Mouse (Mus musculus): ENCODE data around the gene Tpcn2. TPM values are rescaled to one million over a fixed set of nuclear protein-coding genes. Genes with fewer than 3 reads are reported as not detected.

Gene Tpcn2
- polyA plus RNA-seq, 1 experiment from 2014 or later = 0.95 TPM

- H3K9ac ChIP-seq = no peak overlapping the region
- H3K27me3 ChIP-seq (ENCODE audit: control insufficient read depth, insufficient read depth, low read length) = no peaks in the 10 kb centered on the region
- no peaks in the 10 kb centered on the region for H3K9me3 ChIP-seq (ENCODE audit: control insufficient read depth, low read length)
- H3K4me3 ChIP-seq (replicated peaks; ENCODE audit: low read length) = no peak overlapping the region
- 73% methylated on average over 3 of the region's 3 CpGs for WGBS
- H3K4me2 ChIP-seq (replicated peaks) = no peak overlapping the region
- H3K36me3 ChIP-seq (replicated peaks; ENCODE audit: control insufficient read depth, insufficient read depth) = no peaks in the 10 kb centered on the region
- no peak overlapping the region for H3K27ac ChIP-seq
- DNase-seq (ENCODE audit: low spot score) (no peak), ATAC-seq (ENCODE audit: low FRiP score) (no peak)
- H3K4me1 ChIP-seq (replicated peaks; ENCODE audit: control insufficient read depth, insufficient read depth, low read length) = no peaks in the 10 kb centered on the region
Measured at GRCm38 (mm10) chr7:145187802-145188201, 96.0 kb downstream of the Tpcn2 start.

- Histone ChIP-seq H3K4me2 (replicated peaks) (no peak overlapping the region), H3K27me3 (ENCODE audit: control insufficient read depth, insufficient read depth, low read length) (no peaks in the 10 kb centered on the region), H3K4me3 (replicated peaks; ENCODE audit: low read length) (no peak overlapping the region), H3K4me1 (replicated peaks; ENCODE audit: control insufficient read depth, insufficient read depth, low read length) (0 out of 2 replicates have a peak, but pooled peaks cover 7% of the 10 kb centered on the region), H3K9me3 (ENCODE audit: control insufficient read depth, low read length) (no peaks in the 10 kb centered on the region), H3K36me3 (replicated peaks; ENCODE audit: control insufficient read depth, insufficient read depth) (no peaks in the 10 kb centered on the region), H3K27ac (no peak overlapping the region), H3K9ac (no peak overlapping the region)
- ATAC-seq (ENCODE audit: low FRiP score) = no peak
- WGBS = 48% methylated on average over 4 of the region's 4 CpGs
- no peak for DNase-seq (ENCODE audit: low spot score)
Measured at GRCm38 (mm10) chr7:145182388-145182787, 101.4 kb downstream of the Tpcn2 start.

DNA sequence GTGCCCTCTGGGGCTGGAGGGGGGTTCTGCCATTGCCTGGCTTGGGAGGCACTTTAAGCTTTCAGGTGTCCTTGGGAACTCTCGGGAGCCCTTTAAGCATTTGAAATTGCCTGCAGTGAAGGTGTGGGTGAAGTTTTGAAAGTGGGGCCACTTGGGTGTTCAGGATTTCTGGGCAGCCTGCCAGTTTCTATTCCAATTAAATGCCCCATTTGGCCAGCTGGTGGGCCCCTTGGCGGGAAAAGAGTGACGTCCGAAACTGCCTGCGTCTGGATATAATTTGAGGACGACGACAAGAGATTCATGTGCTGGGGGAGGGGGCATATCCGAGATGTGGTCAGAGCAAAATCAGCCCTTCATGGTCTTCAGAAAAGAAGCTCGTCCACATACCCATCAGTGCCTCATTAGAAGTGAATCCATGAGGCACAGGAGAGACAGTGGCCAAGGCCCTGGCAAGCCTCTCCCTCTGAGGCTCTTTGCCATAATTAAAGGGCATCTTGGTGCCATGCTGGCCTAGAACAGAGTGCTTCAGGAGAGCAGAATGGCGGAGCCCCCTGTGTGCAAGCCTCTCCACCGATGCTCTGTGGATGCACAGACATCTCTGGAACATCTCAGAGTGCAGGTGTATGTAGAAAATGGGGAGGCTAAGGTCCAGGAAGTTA, 102.3 kb downstream of the Tpcn2 start:
- peak; percentile 41 for DNase-seq (ENCODE audit: low spot score)
- 47% methylated on average over 11 of the region's 11 CpGs for WGBS
- Histone ChIP-seq H3K9ac (no peak overlapping the region), H3K27ac (no peak overlapping the region), H3K4me3 (replicated peaks; ENCODE audit: low read length) (no peak overlapping the region), H3K4me2 (replicated peaks) (no peak overlapping the region), H3K9me3 (ENCODE audit: control insufficient read depth, low read length) (no peaks in the 10 kb centered on the region), H3K27me3 (ENCODE audit: control insufficient read depth, insufficient read depth, low read length) (no peaks in the 10 kb centered on the region), H3K36me3 (replicated peaks; ENCODE audit: control insufficient read depth, insufficient read depth) (no peaks in the 10 kb centered on the region), H3K4me1 (replicated peaks; ENCODE audit: control insufficient read depth, insufficient read depth, low read length) (0 out of 2 replicates have a peak, but pooled peaks cover 7% of the 10 kb centered on the region)
- ATAC-seq (ENCODE audit: low FRiP score) = no peak

DNA sequence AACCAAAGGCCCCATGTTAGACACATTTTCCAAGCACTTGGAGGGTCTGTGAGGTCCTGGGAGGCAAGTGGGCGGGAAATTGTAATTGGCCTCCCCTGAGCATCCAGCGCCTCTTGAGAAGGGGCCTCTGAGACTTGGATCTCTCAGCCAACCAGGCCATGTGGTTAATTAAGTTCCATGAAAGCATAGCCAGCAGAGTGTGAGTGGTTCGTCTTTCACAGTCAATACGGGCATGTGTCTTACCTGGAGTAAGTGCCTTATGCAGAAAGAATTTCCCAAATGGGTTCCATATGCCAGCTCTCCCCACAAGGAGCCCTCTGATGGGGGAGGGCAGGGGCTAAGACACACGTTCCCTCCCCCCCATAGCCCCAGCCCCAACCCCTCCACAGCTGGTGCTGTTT, 104.1 kb downstream of the Tpcn2 start:
- ATAC-seq (ENCODE audit: low FRiP score) = no peak
- Histone ChIP-seq H3K4me1 (replicated peaks; ENCODE audit: control insufficient read depth, insufficient read depth, low read length) (0 out of 2 replicates have a peak, but pooled peaks cover 7% of the 10 kb centered on the region), H3K27ac (no peak overlapping the region), H3K27me3 (ENCODE audit: control insufficient read depth, insufficient read depth, low read length) (no peaks in the 10 kb centered on the region), H3K9ac (no peak overlapping the region), H3K36me3 (replicated peaks; ENCODE audit: control insufficient read depth, insufficient read depth) (no peaks in the 10 kb centered on the region), H3K9me3 (ENCODE audit: control insufficient read depth, low read length) (no peaks in the 10 kb centered on the region), H3K4me2 (replicated peaks) (no peak overlapping the region), H3K4me3 (replicated peaks; ENCODE audit: low read length) (no peak overlapping the region)
- DNase-seq (ENCODE audit: low spot score) = no peak
- 53% methylated on average over 5 of the region's 5 CpGs for WGBS

DNA sequence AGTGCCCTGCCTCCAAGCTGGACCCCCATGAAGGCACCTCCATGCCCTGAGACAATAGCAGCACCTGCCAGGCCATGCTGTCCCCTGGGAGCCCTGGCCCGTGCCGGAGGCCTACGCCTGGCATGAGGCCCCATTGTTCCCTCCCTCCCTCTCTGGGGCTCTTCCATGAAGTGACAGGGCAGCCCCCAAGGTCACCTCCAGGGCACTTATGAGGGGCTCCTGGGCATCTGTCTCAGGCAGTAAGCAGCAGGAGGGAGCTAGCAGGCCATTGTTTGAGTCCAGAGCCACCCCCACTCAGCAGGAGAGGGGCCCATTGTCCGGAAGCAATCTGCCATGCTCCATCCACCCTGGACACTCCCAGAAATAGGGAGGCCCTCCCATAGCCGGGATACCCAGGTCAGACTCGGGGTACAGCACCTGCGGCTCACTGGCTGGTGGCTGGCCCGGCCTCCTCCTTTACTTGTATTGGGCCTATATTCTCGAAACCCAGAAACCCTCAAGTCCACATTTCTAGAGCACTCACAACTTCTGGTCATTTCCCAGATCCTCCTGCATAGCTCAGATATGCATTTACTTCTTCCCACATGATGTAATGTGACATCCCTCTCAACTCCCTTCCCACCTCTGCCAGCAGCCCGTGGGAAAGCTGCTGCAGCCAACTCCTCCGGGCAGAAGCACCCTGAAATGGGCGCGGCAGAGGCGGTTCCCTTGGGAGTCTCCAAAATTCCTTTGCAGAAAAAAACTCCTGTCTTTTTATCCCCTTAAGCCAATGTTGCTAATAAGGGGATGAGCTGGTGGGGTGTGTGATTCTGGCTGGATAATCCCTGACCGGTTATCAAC, 106.8 kb downstream of the Tpcn2 start:
- H3K36me3 ChIP-seq (replicated peaks; ENCODE audit: control insufficient read depth, insufficient read depth) = no peaks in the 10 kb centered on the region
- ATAC-seq (ENCODE audit: low FRiP score) = 0 out of 2 replicates have a peak, but pooled peaks have one; percentile 37
- DNase-seq (ENCODE audit: low spot score) = no peak
- H3K4me1 ChIP-seq (replicated peaks; ENCODE audit: control insufficient read depth, insufficient read depth, low read length) = peaks cover 11% of the 10 kb centered on the region; the same call in 1 of the 2 replicates
- H3K9me3 ChIP-seq (ENCODE audit: control insufficient read depth, low read length) = no peaks in the 10 kb centered on the region
- H3K27ac ChIP-seq = no peak overlapping the region
- WGBS = 29% methylated on average over 15 of the region's 15 CpGs
- H3K4me2 ChIP-seq (replicated peaks) = no peak overlapping the region
- no peak overlapping the region for H3K9ac ChIP-seq
- no peaks in the 10 kb centered on the region for H3K27me3 ChIP-seq (ENCODE audit: control insufficient read depth, insufficient read depth, low read length)
- no peak overlapping the region for H3K4me3 ChIP-seq (replicated peaks; ENCODE audit: low read length)

- Histone ChIP-seq H3K36me3 (replicated peaks; ENCODE audit: control insufficient read depth, insufficient read depth) (no peaks in the 10 kb centered on the region), H3K27me3 (ENCODE audit: control insufficient read depth, insufficient read depth, low read length) (no peaks in the 10 kb centered on the region), H3K9ac (0 out of 2 replicates have a peak overlapping the region, but pooled peaks have one; percentile 36), H3K4me3 (replicated peaks; ENCODE audit: low read length) (no peak overlapping the region), H3K4me1 (replicated peaks; ENCODE audit: control insufficient read depth, insufficient read depth, low read length) (peaks cover 4% of the 10 kb centered on the region; the same call in 1 of the 2 replicates), H3K9me3 (ENCODE audit: control insufficient read depth, low read length) (no peaks in the 10 kb centered on the region), H3K27ac (no peak overlapping the region), H3K4me2 (replicated peaks) (peak overlapping the region; percentile 28)
- ATAC-seq (ENCODE audit: low FRiP score) (no peak), DNase-seq (ENCODE audit: low spot score) (no peak)
- WGBS = 15% methylated on average over 15 of the region's 15 CpGs
Measured at GRCm38 (mm10) chr7:145173563-145173962, 110.2 kb downstream of the Tpcn2 start.

GRCm38 (mm10) chr7:145173116-145173515, 110.7 kb downstream of the Tpcn2 start:
- 0 out of 2 replicates have a peak overlapping the region, but pooled peaks have one; percentile 36 for H3K9ac ChIP-seq
- H3K27me3 ChIP-seq (ENCODE audit: control insufficient read depth, insufficient read depth, low read length) = no peaks in the 10 kb centered on the region
- ATAC-seq (ENCODE audit: low FRiP score) (peak; percentile 76), DNase-seq (ENCODE audit: low spot score) (peak; percentile 40)
- H3K9me3 ChIP-seq (ENCODE audit: control insufficient read depth, low read length) = no peaks in the 10 kb centered on the region
- peak overlapping the region; percentile 28 for H3K4me2 ChIP-seq (replicated peaks)
- no peak overlapping the region for H3K27ac ChIP-seq
- WGBS = 2% methylated on average over 12 of the region's 12 CpGs
- peaks cover 4% of the 10 kb centered on the region; the same call in 1 of the 2 replicates for H3K4me1 ChIP-seq (replicated peaks; ENCODE audit: control insufficient read depth, insufficient read depth, low read length)
- H3K4me3 ChIP-seq (replicated peaks; ENCODE audit: low read length) = no peak overlapping the region
- H3K36me3 ChIP-seq (replicated peaks; ENCODE audit: control insufficient read depth, insufficient read depth) = no peaks in the 10 kb centered on the region

- Histone ChIP-seq H3K9ac (no peak overlapping the region), H3K4me1 (replicated peaks; ENCODE audit: control insufficient read depth, insufficient read depth, low read length) (peaks cover 4% of the 10 kb centered on the region; the same call in 1 of the 2 replicates), H3K27ac (no peak overlapping the region), H3K36me3 (replicated peaks; ENCODE audit: control insufficient read depth, insufficient read depth) (no peaks in the 10 kb centered on the region), H3K9me3 (ENCODE audit: control insufficient read depth, low read length) (no peaks in the 10 kb centered on the region), H3K27me3 (ENCODE audit: control insufficient read depth, insufficient read depth, low read length) (no peaks in the 10 kb centered on the region), H3K4me3 (replicated peaks; ENCODE audit: low read length) (no peak overlapping the region), H3K4me2 (replicated peaks) (no peak overlapping the region)
- no peak for DNase-seq (ENCODE audit: low spot score)
- WGBS = 51% methylated on average over 3 of the region's 3 CpGs
- peak; percentile 46; the same call in 1 of the 2 replicates for ATAC-seq (ENCODE audit: low FRiP score)
Measured at GRCm38 (mm10) chr7:145169703-145170102, 114.1 kb downstream of the Tpcn2 start.

Data from hindbrain, embryonic 14.5 days (tissue).